Mouse (Mus musculus) urinary bladder, postnatal 4 days (tissue): ENCODE results near the gene Il17f.
"Not testable (repeated sequence)": the region's sequence is repeated elsewhere in the genome, so short reads cannot be mapped to it uniquely, and the experiment has no call there.

ENCODE experiments used
- DNase-seq, 2 experiments: peaks; one replicate each; pipeline ENCODE4 v3.0.0; 2021 to 2022; ENCODE audit warnings: low spot score in 2 of 2

Il17f gene

GRCm38 (mm10) chr1:20787046-20787445 lies 3.4 kb downstream of the Il17f start:
- DNase-seq = no peak

- DNase-seq = no peak
Observed at GRCm38 (mm10) chr1:20778366-20778765, 12.1 kb downstream of the Il17f start.

- not testable (repeated sequence) for DNase-seq
Observed at GRCm38 (mm10) chr1:20774026-20774730, 16.2 kb downstream of the Il17f start.

- DNase-seq = no peak
Observed at GRCm38 (mm10) chr1:20766526-20766925, 23.9 kb downstream of the Il17f start.

GRCm38 (mm10) chr1:20761411-20761810 lies 29.0 kb downstream of the Il17f start:
- DNase-seq = no peak

- no peak for DNase-seq
Observed at GRCm38 (mm10) chr1:20760331-20760730, 30.1 kb downstream of the Il17f start.

- no peak for DNase-seq
Observed at GRCm38 (mm10) chr1:20759799-20760198, 30.6 kb downstream of the Il17f start.

- DNase-seq = no peak
Observed at GRCm38 (mm10) chr1:20757586-20757985, 32.8 kb downstream of the Il17f start.

GRCm38 (mm10) chr1:20754439-20754838 lies 36.0 kb downstream of the Il17f start:
- no peak for DNase-seq

- no peak for DNase-seq
Observed at GRCm38 (mm10) chr1:20740496-20740998, 49.9 kb downstream of the Il17f start.

GRCm38 (mm10) chr1:20738483-20738882 lies 51.9 kb downstream of the Il17f start:
- no peak for DNase-seq

GRCm38 (mm10) chr1:20736572-20736971 lies 53.8 kb downstream of the Il17f start:
- DNase-seq = no peak

GRCm38 (mm10) chr1:20730903-20731302 lies 59.5 kb downstream of the Il17f start, which contains the start of gene Il17a:
Il17a (plus strand) TSS chr1:20730905.
- no peak for DNase-seq
